Mouse (Mus musculus): ENCODE measurements around the gene Mogat2.

Mogat2 gene

GRCm38 (mm10) chr7:99194511-99194910, 43.9 kb downstream of the Mogat2 start:
- DNase-seq (ENCODE audit: low spot score) = no peak

- no peak for DNase-seq (ENCODE audit: low spot score)
Measured at GRCm38 (mm10) chr7:99193926-99194325, 44.5 kb downstream of the Mogat2 start.

- DNase-seq (ENCODE audit: low spot score) = no peak
Measured at GRCm38 (mm10) chr7:99191411-99191810, 47.0 kb downstream of the Mogat2 start.

- DNase-seq (ENCODE audit: low spot score) = no peak
Measured at GRCm38 (mm10) chr7:99189885-99190284, 48.5 kb downstream of the Mogat2 start.

- no peak for DNase-seq (ENCODE audit: low spot score)
Measured at GRCm38 (mm10) chr7:99188630-99189029, 49.8 kb downstream of the Mogat2 start.

- no peak for DNase-seq (ENCODE audit: low spot score)
Measured at GRCm38 (mm10) chr7:99187451-99187850, 51.0 kb downstream of the Mogat2 start.

GRCm38 (mm10) chr7:99185405-99185804, 53.0 kb downstream of the Mogat2 start:
- no peak for DNase-seq (ENCODE audit: low spot score)

- DNase-seq (ENCODE audit: low spot score) = no peak
Measured at GRCm38 (mm10) chr7:99183751-99184150, 54.7 kb downstream of the Mogat2 start.

- DNase-seq (ENCODE audit: low spot score) = peak; percentile 94
Measured at GRCm38 (mm10) chr7:99182432-99183172, 55.8 kb downstream of the Mogat2 start, which contains the start of gene Dgat2. TSS of gene Dgat2 (minus strand) at chr7:99182719.

GRCm38 (mm10) chr7:99181619-99182431, 56.6 kb downstream of the Mogat2 start:
- peak; percentile 38 for DNase-seq (ENCODE audit: low spot score)

- DNase-seq (ENCODE audit: low spot score) = no peak
Measured at GRCm38 (mm10) chr7:99180162-99180561, 58.3 kb downstream of the Mogat2 start.

GRCm38 (mm10) chr7:99179271-99179670, 59.1 kb downstream of the Mogat2 start:
- no peak for DNase-seq (ENCODE audit: low spot score)

- DNase-seq (ENCODE audit: low spot score) = no peak
Measured at GRCm38 (mm10) chr7:99177386-99177785, 61.0 kb downstream of the Mogat2 start.

GRCm38 (mm10) chr7:99175666-99176065, 62.8 kb downstream of the Mogat2 start:
- DNase-seq (ENCODE audit: low spot score) = no peak

- DNase-seq (ENCODE audit: low spot score) = no peak
Measured at GRCm38 (mm10) chr7:99175118-99175517, 63.3 kb downstream of the Mogat2 start.

- no peak for DNase-seq (ENCODE audit: low spot score)
Measured at GRCm38 (mm10) chr7:99174006-99174405, 64.4 kb downstream of the Mogat2 start.

- DNase-seq (ENCODE audit: low spot score) = peak; percentile 22
Measured at GRCm38 (mm10) chr7:99172898-99173297, 65.5 kb downstream of the Mogat2 start.

- no peak for DNase-seq (ENCODE audit: low spot score)
Measured at GRCm38 (mm10) chr7:99171730-99172463, 66.5 kb downstream of the Mogat2 start.

- no peak for DNase-seq (ENCODE audit: low spot score)
Measured at GRCm38 (mm10) chr7:99170519-99170918, 67.9 kb downstream of the Mogat2 start.

- no peak for DNase-seq (ENCODE audit: low spot score)
Measured at GRCm38 (mm10) chr7:99169717-99170403, 68.6 kb downstream of the Mogat2 start.

All from MN1 (cell line).